Mouse (Mus musculus) G1E (cell line): ENCODE measurements around the gene Zkscan7.

Experiments
- CTCF ChIP-seq: IDR thresholded peaks from 2 replicates; pipeline ENCODE4 v1.5.1; 2012; ENCODE audit warnings: low read depth, low read length, inconsistent platforms, mixed read lengths
- GATA1 ChIP-seq: IDR thresholded peaks from 2 replicates; pipeline ENCODE4 v1.6.1; 2012; ENCODE audit warnings: borderline replicate concordance, low read length, inconsistent platforms, mixed read lengths
- GATA2 ChIP-seq: IDR thresholded peaks from 2 replicates; pipeline ENCODE4 v1.6.1; 2012; ENCODE audit warnings: low read depth, low read length, inconsistent platforms, borderline replicate concordance
- POLR2AphosphoS5 ChIP-seq: IDR thresholded peaks from 2 replicates; pipeline ENCODE4 v1.6.1; 2012; ENCODE audit warnings: low read depth, low read length, inconsistent platforms; ENCODE audit not compliant: insufficient replicate concordance
- TAL1 ChIP-seq: conservative IDR thresholded peaks from 2 replicates; pipeline ENCODE4 v1.6.1; 2012; ENCODE audit warnings: low read depth, low read length, inconsistent platforms, mixed read lengths

GRCm38 (mm10) chr9:122928915-122929314, 43.4 kb downstream of the Zkscan7 start:
- TF ChIP-seq GATA1 (no peak), CTCF (no peak), GATA2 (no peak), POLR2AphosphoS5 (no peak), TAL1 (no peak)
